Mouse (Mus musculus): Measurements from ENCODE around the gene Sgsm1.

- TF ChIP-seq POLR2A (IDR thresholded peaks at IDR 0.05; ENCODE audit: insufficient read depth, low read depth, low read length) (no peak), CTCF (IDR thresholded peaks at IDR 0.05; ENCODE audit: insufficient read depth, low read depth, low read length) (no peak)
Measured at GRCm38 (mm10) chr5:113193762-113194161, 116.8 kb downstream of the Sgsm1 start.
